Mouse (Mus musculus) kidney, postnatal 0 days (tissue): Measurements from ENCODE around the gene E330021D16Rik. TPM values are rescaled to one million over a fixed set of nuclear protein-coding genes. Genes with fewer than 3 reads are reported as not detected.

Experiments used
- ATAC-seq: fragments of 200-750 bp; cut with Nextera tagmentation; replicated peaks from 2 replicates; pipeline ENCODE4 v1.8.0; 2017; ENCODE audit warnings: low read depth, moderate number of reproducible peaks, moderate TSS enrichment, moderate library complexity; ENCODE audit not compliant: low FRiP score
- DNase-seq: peaks from one replicate; pipeline ENCODE4 v3.0.0-alpha.2; 2016; ENCODE audit warnings: low spot score
- H3K27ac ChIP-seq: fragments of 300-500 bp; sonication (generic); 2 replicates; pipeline ENCODE4 v1.5.1; 2014; ENCODE audit warnings: mild to moderate bottlenecking
- H3K27me3 ChIP-seq: fragments of 300-500 bp; sonication (generic); 2 replicates; pipeline ENCODE4 v1.6.1; 2014; ENCODE audit warnings: low read length, mixed read lengths; ENCODE audit not compliant: insufficient read depth
- H3K36me3 ChIP-seq: fragments of 300-500 bp; sonication (generic); 2 replicates; pipeline ENCODE4 v1.6.1; 2014; ENCODE audit warnings: low read length, mixed read lengths; ENCODE audit not compliant: insufficient read depth
- H3K4me1 ChIP-seq: fragments of 300-500 bp; sonication (generic); replicated peaks from 2 replicates; pipeline ENCODE4 v1.6.1; 2014; ENCODE audit warnings: antibody characterized with exemption, low read length, mixed read lengths; ENCODE audit not compliant: insufficient read depth
- H3K4me2 ChIP-seq: fragments of 300-500 bp; sonication (generic); 2 replicates; pipeline ENCODE4 v1.6.1; 2014; ENCODE audit warnings: mild to moderate bottlenecking, low read length, moderate library complexity, mixed read lengths
- H3K4me3 ChIP-seq: fragments of 300-500 bp; sonication (generic); replicated peaks from 2 replicates; pipeline ENCODE4 v1.5.1; 2014; ENCODE audit warnings: low read depth, low read length
- H3K9ac ChIP-seq: fragments of 300-500 bp; sonication (generic); 2 replicates; pipeline ENCODE4 v1.6.1; 2014; ENCODE audit warnings: low read depth, low read length
- H3K9me3 ChIP-seq: fragments of 300-500 bp; sonication (generic); replicated peaks from 2 replicates; pipeline ENCODE4 v1.6.1; 2016; ENCODE audit warnings: low read length, inconsistent platforms, mixed read lengths
- CTCF ChIP-seq: IDR thresholded peaks from 2 replicates; pipeline ENCODE4 v1.5.1; 2016; ENCODE audit warnings: antibody characterized with exemption, low read depth, mild to moderate bottlenecking, moderate library complexity
- WGBS: fragments of 180-500 bp; shearing (Covaris S2); extraction: QIAGEN DNeasy Blood & Tissue Kit; methylation state at CpG from one replicate; pipeline ENCODE4 v1.1.7; 2014; 5-methylcytosine and 5-hydroxymethylcytosine counted together
- polyA plus RNA-seq: library from polyadenylated mRNA; unstranded; fragments of >200 nt; fragmentation: Nextera tagmentation; extraction: Ambion mirVana; gene quantifications from 2 replicates; pipeline ENCODE4 v1.2.1, GENCODE M21; 2015

Gene E330021D16Rik
- polyA plus RNA-seq, 1 experiment from 2014 or later: 4.2 TPM

GRCm38 (mm10) chr6:136417864-136418263, 2.5 kb upstream of the E330021D16Rik start:
- Histone ChIP-seq H3K4me2 (peak overlapping the region; percentile 6; the same call in 1 of the 2 replicates), H3K9me3 (no peaks in the 10 kb centered on the region), H3K4me1 (no peaks in the 10 kb centered on the region), H3K27me3 (no peaks in the 10 kb centered on the region), H3K9ac (no peak overlapping the region), H3K36me3 (no peaks in the 10 kb centered on the region), H3K27ac (no peak overlapping the region), H3K4me3 (no peak overlapping the region)
- ATAC-seq: no peak
- WGBS: 65% methylated on average over 5 of the region's 5 CpGs
- TF ChIP-seq CTCF: no peak
- no peak for DNase-seq

- ATAC-seq (no peak), DNase-seq (no peak)
- no peak overlapping the region for H3K27ac ChIP-seq
- H3K9me3 ChIP-seq: no peaks in the 10 kb centered on the region
- H3K36me3 ChIP-seq: no peaks in the 10 kb centered on the region
- H3K9ac ChIP-seq: no peak overlapping the region
- 91% methylated on average over 5 of the region's 5 CpGs for WGBS
- no peaks in the 10 kb centered on the region for H3K4me1 ChIP-seq
- no peak overlapping the region for H3K4me3 ChIP-seq
- no peak for TF ChIP-seq CTCF
- no peaks in the 10 kb centered on the region for H3K27me3 ChIP-seq
- no peak overlapping the region for H3K4me2 ChIP-seq
Observed at GRCm38 (mm10) chr6:136413856-136414362, 1.5 kb downstream of the E330021D16Rik start.

- WGBS: 79% methylated on average over 2 of the region's 2 CpGs
- Histone ChIP-seq H3K27me3 (no peaks in the 10 kb centered on the region), H3K4me3 (no peak overlapping the region), H3K4me1 (no peaks in the 10 kb centered on the region), H3K27ac (no peak overlapping the region), H3K4me2 (no peak overlapping the region), H3K36me3 (no peaks in the 10 kb centered on the region), H3K9me3 (no peaks in the 10 kb centered on the region), H3K9ac (no peak overlapping the region)
- TF ChIP-seq CTCF: no peak
- ATAC-seq (no peak; the same call in 1 of the 2 replicates), DNase-seq (no peak)
Observed at GRCm38 (mm10) chr6:136407608-136408192, 7.7 kb downstream of the E330021D16Rik start.

- H3K27ac ChIP-seq: no peak overlapping the region
- no peaks in the 10 kb centered on the region for H3K27me3 ChIP-seq
- H3K9me3 ChIP-seq: no peaks in the 10 kb centered on the region
- WGBS: 93% methylated on average over 9 of the region's 9 CpGs
- no peaks in the 10 kb centered on the region for H3K36me3 ChIP-seq
- DNase-seq (no peak), ATAC-seq (no peak)
- no peaks in the 10 kb centered on the region for H3K4me1 ChIP-seq
- H3K4me2 ChIP-seq: no peak overlapping the region
- H3K4me3 ChIP-seq: no peak overlapping the region
- H3K9ac ChIP-seq: no peak overlapping the region
- no peak for TF ChIP-seq CTCF
Observed at GRCm38 (mm10) chr6:136396860-136397259, 18.5 kb downstream of the E330021D16Rik start.

- TF ChIP-seq CTCF: no peak
- WGBS: 73% methylated on average over 9 of the region's 9 CpGs
Observed at GRCm38 (mm10) chr6:136390262-136390661, 25.1 kb downstream of the E330021D16Rik start.

GRCm38 (mm10) chr6:136385287-136385686, 30.1 kb downstream of the E330021D16Rik start:
- no peak overlapping the region for H3K27ac ChIP-seq
- H3K9ac ChIP-seq: no peak overlapping the region
- peak; percentile 54 for TF ChIP-seq CTCF
- no peaks in the 10 kb centered on the region for H3K9me3 ChIP-seq
- no peaks in the 10 kb centered on the region for H3K4me1 ChIP-seq
- H3K27me3 ChIP-seq: no peaks in the 10 kb centered on the region
- H3K4me2 ChIP-seq: no peak overlapping the region
- no peak overlapping the region for H3K4me3 ChIP-seq
- 74% methylated on average over 7 of the region's 7 CpGs for WGBS
- no peaks in the 10 kb centered on the region for H3K36me3 ChIP-seq
- no peak for DNase-seq
- no peak for ATAC-seq

More at GRCm38 (mm10) chr6:136390262-136390661, 25.1 kb downstream of the E330021D16Rik start:
- H3K9me3 ChIP-seq: no peaks in the 10 kb centered on the region
- no peak overlapping the region for H3K4me2 ChIP-seq
- no peaks in the 10 kb centered on the region for H3K4me1 ChIP-seq
- no peak overlapping the region for H3K27ac ChIP-seq
- no peak overlapping the region for H3K4me3 ChIP-seq
- DNase-seq: no peak
- ATAC-seq: no peak
- H3K9ac ChIP-seq: no peak overlapping the region
- H3K27me3 ChIP-seq: no peaks in the 10 kb centered on the region
- H3K36me3 ChIP-seq: no peaks in the 10 kb centered on the region
